Mouse (Mus musculus) neural tube, embryonic 11.5 days (tissue): Measurements from ENCODE around the gene Ankrd39. TPM values are rescaled to one million over a fixed set of nuclear protein-coding genes. Genes with fewer than 3 reads are reported as not detected.

Source experiments
- ATAC-seq: fragments of 200-750 bp; cut with Nextera tagmentation; 2 replicates; pipeline ENCODE4 v1.8.0; 2017; ENCODE audit warnings: moderate number of reproducible peaks, mild to moderate bottlenecking, moderate TSS enrichment, moderate library complexity; ENCODE audit not compliant: insufficient read depth, low FRiP score, low TSS enrichment
- DNase-seq: peaks from one replicate; pipeline ENCODE4 v3.0.0-alpha.2; 2015; ENCODE audit warnings: low spot score
- H3K27ac ChIP-seq: fragments of 300-500 bp; sonication (generic); 2 replicates; pipeline ENCODE4 v1.5.1; 2014; ENCODE audit warnings: low read depth, mild to moderate bottlenecking, low read length
- H3K27me3 ChIP-seq: fragments of 300-500 bp; sonication (generic); 2 replicates; pipeline ENCODE4 v1.6.1; 2014; ENCODE audit warnings: mild to moderate bottlenecking, low read length, mixed read lengths; ENCODE audit not compliant: control insufficient read depth, insufficient read depth
- H3K36me3 ChIP-seq: fragments of 300-500 bp; sonication (generic); 2 replicates; pipeline ENCODE4 v1.6.1; 2014; ENCODE audit warnings: mild to moderate bottlenecking, low read length, moderate library complexity, mixed read lengths; ENCODE audit not compliant: control insufficient read depth, insufficient read depth
- H3K4me1 ChIP-seq: fragments of 300-500 bp; sonication (generic); 2 replicates; pipeline ENCODE4 v1.6.1; 2014; ENCODE audit warnings: low read length, mixed read lengths; ENCODE audit not compliant: control insufficient read depth, insufficient read depth
- H3K4me2 ChIP-seq: fragments of 300-500 bp; sonication (generic); 2 replicates; pipeline ENCODE4 v1.6.1; 2014; ENCODE audit warnings: low read depth, mild to moderate bottlenecking, moderate library complexity
- H3K4me3 ChIP-seq: fragments of 300-500 bp; sonication (generic); 2 replicates; pipeline ENCODE4 v1.5.1; 2014; ENCODE audit warnings: low read depth, low read length
- H3K9ac ChIP-seq: fragments of 300-500 bp; sonication (generic); 2 replicates; pipeline ENCODE4 v1.6.1; 2014; ENCODE audit warnings: mild to moderate bottlenecking, low read length
- H3K9me3 ChIP-seq: fragments of 300-500 bp; sonication (generic); 2 replicates; pipeline ENCODE4 v1.6.1; 2016; ENCODE audit warnings: low read length; ENCODE audit not compliant: control insufficient read depth
- WGBS: fragments of 180-500 bp; shearing (Covaris S2); extraction: QIAGEN DNeasy Blood & Tissue Kit; methylation state at CpG from one replicate; pipeline ENCODE4 v1.1.7; 2014; 5-methylcytosine and 5-hydroxymethylcytosine counted together
- polyA plus RNA-seq: library from polyadenylated mRNA; unstranded; fragments of >200 nt; fragmentation: Nextera tagmentation; extraction: Ambion mirVana; gene quantifications from 2 replicates; pipeline ENCODE4 v1.2.1, GENCODE M21; 2014

Gene Ankrd39
- polyA plus RNA-seq, 1 experiment from 2014 or later = 16.2 TPM

GRCm38 (mm10) chr1:36567818-36568603, 20.8 kb upstream of the Ankrd39 start:
- peaks cover 2% of the 10 kb centered on the region; the same call in 1 of the 2 replicates for H3K4me1 ChIP-seq
- no peaks in the 10 kb centered on the region for H3K36me3 ChIP-seq
- H3K27me3 ChIP-seq = no peaks in the 10 kb centered on the region
- H3K27ac ChIP-seq = no peak overlapping the region
- DNase-seq (no peak), ATAC-seq (no peak)
- H3K4me2 ChIP-seq = no peak overlapping the region
- H3K9me3 ChIP-seq = no peaks in the 10 kb centered on the region
- no peak overlapping the region for H3K9ac ChIP-seq
- WGBS = 48% methylated on average over 21 of the region's 21 CpGs
- no peak overlapping the region for H3K4me3 ChIP-seq

GRCm38 (mm10) chr1:36566425-36566824, 19.2 kb upstream of the Ankrd39 start:
- no peak for DNase-seq
- H3K9ac ChIP-seq = no peak overlapping the region
- no peak overlapping the region for H3K4me2 ChIP-seq
- 15% methylated on average over 2 of the region's 2 CpGs for WGBS
- no peaks in the 10 kb centered on the region; the same call in 1 of the 2 replicates for H3K4me1 ChIP-seq
- no peak for ATAC-seq
- H3K27me3 ChIP-seq = no peaks in the 10 kb centered on the region
- no peak overlapping the region for H3K27ac ChIP-seq
- H3K4me3 ChIP-seq = no peak overlapping the region
- H3K36me3 ChIP-seq = no peaks in the 10 kb centered on the region
- no peaks in the 10 kb centered on the region for H3K9me3 ChIP-seq

GRCm38 (mm10) chr1:36564101-36564500, 16.9 kb upstream of the Ankrd39 start:
- no peaks in the 10 kb centered on the region for H3K27me3 ChIP-seq
- no peak overlapping the region for H3K9ac ChIP-seq
- no peak overlapping the region for H3K4me2 ChIP-seq
- ATAC-seq = no peak
- WGBS = 77% methylated on average over 6 of the region's 6 CpGs
- H3K4me1 ChIP-seq = peaks cover 3% of the 10 kb centered on the region
- H3K4me3 ChIP-seq = no peak overlapping the region
- no peaks in the 10 kb centered on the region for H3K9me3 ChIP-seq
- DNase-seq = no peak
- no peak overlapping the region for H3K27ac ChIP-seq
- no peaks in the 10 kb centered on the region for H3K36me3 ChIP-seq

- peaks cover 8% of the 10 kb centered on the region for H3K4me1 ChIP-seq
- no peaks in the 10 kb centered on the region for H3K9me3 ChIP-seq
- H3K36me3 ChIP-seq = no peaks in the 10 kb centered on the region
- ATAC-seq = no peak
- no peak overlapping the region for H3K4me3 ChIP-seq
- DNase-seq = no peak
- H3K9ac ChIP-seq = no peak overlapping the region
- H3K27me3 ChIP-seq = no peaks in the 10 kb centered on the region
- H3K4me2 ChIP-seq = no peak overlapping the region
- WGBS = 68% methylated on average over 4 of the region's 4 CpGs
- no peak overlapping the region for H3K27ac ChIP-seq
Observed at GRCm38 (mm10) chr1:36563632-36564031, 16.4 kb upstream of the Ankrd39 start.

GRCm38 (mm10) chr1:36563197-36563596, 16.0 kb upstream of the Ankrd39 start:
- Histone ChIP-seq H3K4me3 (no peak overlapping the region), H3K27me3 (no peaks in the 10 kb centered on the region), H3K4me2 (no peak overlapping the region), H3K27ac (no peak overlapping the region), H3K9ac (no peak overlapping the region), H3K36me3 (no peaks in the 10 kb centered on the region), H3K4me1 (peaks cover 12% of the 10 kb centered on the region), H3K9me3 (no peaks in the 10 kb centered on the region)
- ATAC-seq (no peak), DNase-seq (no peak)
- 59% methylated on average over 2 of the region's 2 CpGs for WGBS

- H3K4me3 ChIP-seq = no peak overlapping the region
- WGBS = 61% methylated on average over 4 of the region's 4 CpGs
- ATAC-seq = no peak
- no peak overlapping the region for H3K27ac ChIP-seq
- H3K4me2 ChIP-seq = no peak overlapping the region
- H3K9me3 ChIP-seq = no peaks in the 10 kb centered on the region
- H3K4me1 ChIP-seq = peaks cover 12% of the 10 kb centered on the region
- no peak overlapping the region for H3K9ac ChIP-seq
- H3K27me3 ChIP-seq = no peaks in the 10 kb centered on the region
- no peaks in the 10 kb centered on the region for H3K36me3 ChIP-seq
- no peak for DNase-seq
Observed at GRCm38 (mm10) chr1:36562388-36562787, 15.1 kb upstream of the Ankrd39 start.

GRCm38 (mm10) chr1:36560903-36561302, 13.7 kb upstream of the Ankrd39 start:
- Histone ChIP-seq H3K27me3 (no peaks in the 10 kb centered on the region), H3K9ac (no peak overlapping the region), H3K9me3 (no peaks in the 10 kb centered on the region), H3K27ac (no peak overlapping the region), H3K4me2 (no peak overlapping the region), H3K4me1 (peaks cover 12% of the 10 kb centered on the region), H3K4me3 (no peak overlapping the region), H3K36me3 (no peaks in the 10 kb centered on the region)
- whole genome bisulfite sequencing = 49% methylated on average over 6 of the region's 6 CpGs
- DNase-seq (no peak), ATAC-seq (no peak)

GRCm38 (mm10) chr1:36559888-36560287, 12.6 kb upstream of the Ankrd39 start:
- Histone ChIP-seq H3K9ac (no peak overlapping the region), H3K27ac (no peak overlapping the region), H3K4me3 (no peak overlapping the region), H3K27me3 (no peaks in the 10 kb centered on the region), H3K4me2 (no peak overlapping the region), H3K9me3 (no peaks in the 10 kb centered on the region), H3K4me1 (peaks cover 22% of the 10 kb centered on the region), H3K36me3 (no peaks in the 10 kb centered on the region)
- WGBS = 61% methylated on average over 5 of the region's 5 CpGs
- ATAC-seq (no peak), DNase-seq (no peak)

- no peak for DNase-seq
- Histone ChIP-seq H3K9ac (no peak overlapping the region), H3K4me1 (peaks cover 28% of the 10 kb centered on the region), H3K27ac (no peak overlapping the region), H3K36me3 (no peaks in the 10 kb centered on the region), H3K9me3 (no peaks in the 10 kb centered on the region), H3K4me3 (no peak overlapping the region), H3K27me3 (no peaks in the 10 kb centered on the region), H3K4me2 (peak overlapping the region; percentile 99)
- no peak for ATAC-seq
- 2% methylated on average over 4 of the region's 4 CpGs for whole genome bisulfite sequencing
Observed at GRCm38 (mm10) chr1:36559256-36559655, 12.0 kb upstream of the Ankrd39 start.
